Mouse (Mus musculus): ENCODE results near the gene Vps13a. TPM values are rescaled to one million over a fixed set of nuclear protein-coding genes. Genes with fewer than 3 reads are reported as not detected.

Gene Vps13a
- total and polyA plus RNA-seq, 3 experiments = 21.5 to 335 (median 29.7) TPM

DNA sequence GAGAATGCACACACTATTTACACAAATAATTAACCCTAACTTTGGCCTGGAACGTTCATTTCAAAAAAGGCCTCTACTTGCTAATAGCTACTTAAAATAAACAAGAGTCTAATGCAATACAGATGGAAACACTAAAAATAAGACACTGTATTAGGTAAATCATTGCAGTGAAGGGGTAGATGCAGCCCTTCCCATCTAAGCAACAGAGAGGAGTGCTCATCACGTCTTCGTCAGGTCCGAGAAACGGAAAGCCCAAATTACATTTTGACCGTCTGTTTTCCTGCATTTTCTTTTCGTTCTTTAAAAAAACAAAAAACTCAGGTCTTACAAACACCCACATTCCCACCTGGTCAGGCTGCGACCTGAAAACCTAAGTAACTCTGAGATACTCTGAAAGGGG lies 947 bp downstream of the Vps13a start:
- Histone ChIP-seq H3K4me3 (ENCODE audit: control insufficient read depth in 1 of 2, insufficient read depth in 1 of 2, low read depth in 2 of 2, low read length in 2 of 2) (peak overlapping the region; percentile 78 to 94), H3K4me1 (ENCODE audit: control insufficient read depth in 1 of 2, insufficient read depth in 2 of 2, low read length in 2 of 2) (peaks cover 8 to 12% of the 10 kb centered on the region in 2 experiments), H3K9ac (ENCODE audit: control insufficient read depth, low read depth, low read length, poor library complexity, severe bottlenecking) (peak overlapping the region; percentile 97), H3K27me3 (ENCODE audit: control insufficient read depth in 1 of 2, insufficient read depth in 2 of 2, low read length in 2 of 2) (no peaks in the 10 kb centered on the region), H3K79me2 (ENCODE audit: control insufficient read depth, insufficient read depth, low read length, poor library complexity) (peaks cover 39% of the 10 kb centered on the region), H3K9me3 (replicated peaks; ENCODE audit: insufficient read depth, low read length) (no peaks in the 10 kb centered on the region), H3K27ac (ENCODE audit: control insufficient read depth, low read depth, low read length) (peak overlapping the region; percentile 38), H3K36me3 (ENCODE audit: control insufficient read depth in 1 of 2, insufficient read depth in 2 of 2, low read length in 2 of 2) (peaks cover 0 to 15% of the 10 kb centered on the region in 2 experiments; a peak in 2 of 4 replicates)
- DNase-seq (ENCODE audit: low read depth, low spot score) = peak; percentile 53
- TF ChIP-seq GATA1 (IDR thresholded peaks at IDR 0.05; ENCODE audit: low read depth, low read length) (0 out of 2 replicates have a peak, but pooled peaks have one; percentile 6), JUND (IDR thresholded peaks at IDR 0.05; ENCODE audit: low read depth, low read length) (no peak), SIN3A (IDR thresholded peaks at IDR 0.05; ENCODE audit: low read length) (peak; percentile 34; the same call in 1 of the 2 replicates)

DNA sequence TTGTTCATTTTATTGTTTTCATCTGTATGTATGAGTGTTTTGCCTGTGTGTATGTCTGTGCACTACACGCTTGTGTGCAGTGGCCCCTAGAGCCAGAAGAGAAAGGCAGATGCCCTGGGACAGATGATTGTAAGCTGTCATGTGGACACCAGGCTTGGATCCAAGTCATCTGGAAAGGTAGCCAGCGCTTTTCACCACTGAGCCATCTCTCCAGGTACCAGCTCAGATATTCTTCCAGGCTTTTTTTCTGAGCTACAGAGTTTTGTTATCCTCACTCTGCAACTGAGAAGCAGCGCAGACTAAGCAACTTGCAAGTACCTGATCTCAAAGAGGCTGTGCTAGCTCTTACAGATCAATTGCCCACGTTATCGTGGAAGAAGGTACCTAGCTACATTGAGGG lies 1.5 kb downstream of the Vps13a start:
- DNase-seq (ENCODE audit: low read depth, low spot score) = peak; percentile 56
- H3K9ac ChIP-seq (ENCODE audit: control insufficient read depth, low read depth, low read length, poor library complexity, severe bottlenecking) = peak overlapping the region; percentile 97

DNA sequence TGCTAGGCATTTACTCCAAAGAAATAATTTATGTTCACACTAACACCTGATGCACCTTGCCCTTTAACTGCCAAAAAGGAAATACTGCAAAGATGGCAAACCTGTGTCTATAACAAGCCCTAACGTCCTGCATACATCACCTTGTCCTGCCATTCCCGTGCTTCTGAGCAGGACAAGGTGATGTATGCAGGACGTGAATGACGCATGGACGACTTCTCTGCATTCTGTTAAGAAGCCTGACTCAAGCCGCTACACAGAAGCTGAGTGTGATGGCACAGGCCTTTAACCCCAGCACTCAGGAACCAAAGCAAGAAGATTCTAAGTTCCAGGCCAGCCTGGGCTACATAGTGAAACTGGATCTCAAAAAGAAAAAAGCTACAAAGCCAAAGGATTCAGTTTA lies 2.2 kb downstream of the Vps13a start:
- peaks cover 49% of the 10 kb centered on the region for H3K79me2 ChIP-seq (ENCODE audit: control insufficient read depth, insufficient read depth, low read length, poor library complexity)
- H3K4me1 ChIP-seq (ENCODE audit: control insufficient read depth in 1 of 2, insufficient read depth in 2 of 2, low read length in 2 of 2) = peaks cover 10 to 14% of the 10 kb centered on the region in 2 experiments
- peak overlapping the region; percentile 56 to 94 for H3K4me3 ChIP-seq (ENCODE audit: control insufficient read depth in 1 of 2, insufficient read depth in 1 of 2, low read depth in 2 of 2, low read length in 2 of 2)
- H3K27me3 ChIP-seq (ENCODE audit: control insufficient read depth in 1 of 2, insufficient read depth in 2 of 2, low read length in 2 of 2) = no peaks in the 10 kb centered on the region
- peak; percentile 72 for DNase-seq (ENCODE audit: low read depth, low spot score)
- peak overlapping the region; percentile 49 for H3K27ac ChIP-seq (ENCODE audit: control insufficient read depth, low read depth, low read length)
- no peaks in the 10 kb centered on the region for H3K9me3 ChIP-seq (replicated peaks; ENCODE audit: insufficient read depth, low read length)
- peak overlapping the region; percentile 39 for H3K9ac ChIP-seq (ENCODE audit: control insufficient read depth, low read depth, low read length, poor library complexity, severe bottlenecking)
- peaks cover 0 to 21% of the 10 kb centered on the region in 2 experiments; a peak in 2 of 4 replicates for H3K36me3 ChIP-seq (ENCODE audit: control insufficient read depth in 1 of 2, insufficient read depth in 2 of 2, low read length in 2 of 2)
- TF ChIP-seq ETS1 (IDR thresholded peaks at IDR 0.05; ENCODE audit: low read depth, low read length) = no peak
- TF ChIP-seq MAX (IDR thresholded peaks at IDR 0.05; ENCODE audit: low read length) = peak; percentile 38; the same call in 1 of the 2 replicates
- TF ChIP-seq ZMIZ1 (IDR thresholded peaks at IDR 0.05; ENCODE audit: low read depth, low read length) = no peak
- no peak for TF ChIP-seq NRF1 (IDR thresholded peaks at IDR 0.05; ENCODE audit: insufficient read depth, low read depth, low read length, poor library complexity, severe bottlenecking)
- peak; percentile 46 for TF ChIP-seq SIN3A (IDR thresholded peaks at IDR 0.05; ENCODE audit: low read length)
- no peak for TF ChIP-seq USF2 (IDR thresholded peaks at IDR 0.05; ENCODE audit: borderline replicate concordance in 1 of 2, insufficient read depth in 1 of 2, low read depth in 1 of 2, low read length in 2 of 2)
- no peak for TF ChIP-seq POLR2A (IDR thresholded peaks at IDR 0.05; ENCODE audit: control insufficient read depth in 1 of 2, insufficient read depth in 1 of 2, low read depth in 1 of 2, low read length in 2 of 2, poor library complexity in 1 of 2)
- TF ChIP-seq ZKSCAN1 (IDR thresholded peaks at IDR 0.05; ENCODE audit: low read depth, low read length) = no peak
- no peak for TF ChIP-seq BHLHE40 (IDR thresholded peaks at IDR 0.05; ENCODE audit: borderline replicate concordance, low read depth, low read length)
- peak; percentile 54 for TF ChIP-seq MXI1 (IDR thresholded peaks at IDR 0.05; ENCODE audit: low read depth, low read length)
- TF ChIP-seq SMC3 (IDR thresholded peaks at IDR 0.05; ENCODE audit: low read depth, low read length) = no peak
- no peak for TF ChIP-seq ZC3H11A (IDR thresholded peaks at IDR 0.05; ENCODE audit: low read depth, low read length)
- TF ChIP-seq CTCF (IDR thresholded peaks at IDR 0.05 in 2 of 3, conservative IDR thresholded peaks at IDR 0.05 in 1 of 3; ENCODE audit: control insufficient read depth in 1 of 3, insufficient read depth in 1 of 3, low read depth in 2 of 3, low read length in 3 of 3, poor library complexity in 1 of 3, severe bottlenecking in 1 of 3) = no peak
- no peak for TF ChIP-seq POLR2AphosphoS2 (IDR thresholded peaks at IDR 0.05; ENCODE audit: low read length)
- no peak for TF ChIP-seq USF1 (IDR thresholded peaks at IDR 0.05; ENCODE audit: low read depth, low read length)
- TF ChIP-seq TAL1 (IDR thresholded peaks at IDR 0.05; ENCODE audit: low read length) = no peak
- no peak for TF ChIP-seq RCOR1 (IDR thresholded peaks at IDR 0.05; ENCODE audit: low read depth, low read length)
- TF ChIP-seq TCF12 (IDR thresholded peaks at IDR 0.05; ENCODE audit: low read depth, low read length) = no peak
- TF ChIP-seq EP300 (IDR thresholded peaks at IDR 0.05; ENCODE audit: low read depth in 1 of 2, low read length in 2 of 2) = no peak
- no peak for TF ChIP-seq POLR2AphosphoS5 (IDR thresholded peaks at IDR 0.05; ENCODE audit: borderline replicate concordance, low read depth, low read length)

More for the DNA sequence above, 1.5 kb downstream of the Vps13a start:
- Histone ChIP-seq H3K4me1 (ENCODE audit: control insufficient read depth in 1 of 2, insufficient read depth in 2 of 2, low read length in 2 of 2) (peaks cover 10 to 12% of the 10 kb centered on the region in 2 experiments), H3K79me2 (ENCODE audit: control insufficient read depth, insufficient read depth, low read length, poor library complexity) (peaks cover 42% of the 10 kb centered on the region), H3K27me3 (ENCODE audit: control insufficient read depth in 1 of 2, insufficient read depth in 2 of 2, low read length in 2 of 2) (no peaks in the 10 kb centered on the region), H3K4me3 (ENCODE audit: control insufficient read depth in 1 of 2, insufficient read depth in 1 of 2, low read depth in 2 of 2, low read length in 2 of 2) (peak overlapping the region; percentile 41 to 94), H3K9me3 (replicated peaks; ENCODE audit: insufficient read depth, low read length) (no peaks in the 10 kb centered on the region), H3K36me3 (ENCODE audit: control insufficient read depth in 1 of 2, insufficient read depth in 2 of 2, low read length in 2 of 2) (peaks cover 0 to 18% of the 10 kb centered on the region in 2 experiments; a peak in 2 of 4 replicates), H3K27ac (ENCODE audit: control insufficient read depth, low read depth, low read length) (no peak overlapping the region)
- TF ChIP-seq MAX (IDR thresholded peaks at IDR 0.05; ENCODE audit: low read length) = peak; percentile 30; the same call in 1 of the 2 replicates
- TF ChIP-seq ETS1 (IDR thresholded peaks at IDR 0.05; ENCODE audit: low read depth, low read length) = peak; percentile 40
- TF ChIP-seq GATA1 (IDR thresholded peaks at IDR 0.05; ENCODE audit: low read depth, low read length) = no peak
- TF ChIP-seq CHD1 (IDR thresholded peaks at IDR 0.05; ENCODE audit: low read depth, low read length) = no peak
- no peak for TF ChIP-seq CTCF (IDR thresholded peaks at IDR 0.05 in 2 of 3, conservative IDR thresholded peaks at IDR 0.05 in 1 of 3; ENCODE audit: control insufficient read depth in 1 of 3, insufficient read depth in 1 of 3, low read depth in 2 of 3, low read length in 3 of 3, poor library complexity in 1 of 3, severe bottlenecking in 1 of 3)
- 0 out of 2 replicates have a peak, but pooled peaks have one; percentile 41 for TF ChIP-seq MYC (IDR thresholded peaks at IDR 0.05; ENCODE audit: low read depth, low read length)
- TF ChIP-seq SIN3A (IDR thresholded peaks at IDR 0.05; ENCODE audit: low read length) = peak; percentile 33; the same call in 1 of the 2 replicates
- no peak for TF ChIP-seq ZC3H11A (IDR thresholded peaks at IDR 0.05; ENCODE audit: low read depth, low read length)
